Mouse (Mus musculus): Measurements from ENCODE around the gene Ppp3cb.
"Not testable (repeated sequence)": the region's sequence is repeated elsewhere in the genome, so short reads cannot be mapped to it uniquely, and the experiment has no call there.

Gene Ppp3cb

GRCm38 (mm10) chr14:20546415-20546814 lies at the start of gene Ppp3cb:
Gene Ppp3cb, minus strand, starts transcription at chr14:20546573.
- DNase-seq (ENCODE audit: low read depth, low spot score) = peak; percentile 88

GRCm38 (mm10) chr14:20595781-20596180 lies 49.4 kb upstream of the Ppp3cb start:
- no peak for DNase-seq (ENCODE audit: low read depth, low spot score)

GRCm38 (mm10) chr14:20587458-20587857 lies 41.1 kb upstream of the Ppp3cb start:
- DNase-seq (ENCODE audit: low read depth, low spot score) = no peak

GRCm38 (mm10) chr14:20578822-20579407 lies 32.5 kb upstream of the Ppp3cb start:
- DNase-seq (ENCODE audit: low read depth, low spot score) = no peak

GRCm38 (mm10) chr14:20576179-20576578 lies 29.8 kb upstream of the Ppp3cb start:
- DNase-seq (ENCODE audit: low read depth, low spot score) = peak; percentile 39

- not testable (repeated sequence) for DNase-seq (ENCODE audit: low read depth, low spot score)
These were observed 26.8 kb upstream of the Ppp3cb start for GRCm38 (mm10) chr14:20573196-20573595.

GRCm38 (mm10) chr14:20565256-20566021 lies 19.1 kb upstream of the Ppp3cb start:
- no peak for DNase-seq (ENCODE audit: low read depth, low spot score)

- DNase-seq (ENCODE audit: low read depth, low spot score) = no peak
These were observed 18.3 kb upstream of the Ppp3cb start for GRCm38 (mm10) chr14:20564692-20565091.

GRCm38 (mm10) chr14:20561897-20562296 lies 15.5 kb upstream of the Ppp3cb start:
- DNase-seq (ENCODE audit: low read depth, low spot score) = no peak

GRCm38 (mm10) chr14:20550136-20550535 lies 3.8 kb upstream of the Ppp3cb start:
- no peak for DNase-seq (ENCODE audit: low read depth, low spot score)

GRCm38 (mm10) chr14:20545529-20546331 lies 643 bp downstream of the Ppp3cb start:
- peak; percentile 59 for DNase-seq (ENCODE audit: low read depth, low spot score)

- DNase-seq (ENCODE audit: low read depth, low spot score) = no peak
These were observed 1.6 kb downstream of the Ppp3cb start for GRCm38 (mm10) chr14:20544467-20545411.

GRCm38 (mm10) chr14:20529643-20530042 lies 16.7 kb downstream of the Ppp3cb start:
- no peak for DNase-seq (ENCODE audit: low read depth, low spot score)

GRCm38 (mm10) chr14:20520179-20520578 lies 26.2 kb downstream of the Ppp3cb start:
- DNase-seq (ENCODE audit: low read depth, low spot score) = no peak

- DNase-seq (ENCODE audit: low read depth, low spot score) = no peak
These were observed 37.9 kb downstream of the Ppp3cb start for GRCm38 (mm10) chr14:20508424-20508823.

- no peak for DNase-seq (ENCODE audit: low read depth, low spot score)
These were observed 43.4 kb downstream of the Ppp3cb start for GRCm38 (mm10) chr14:20502966-20503365.

- DNase-seq (ENCODE audit: low read depth, low spot score) = no peak
These were observed 46.4 kb downstream of the Ppp3cb start for GRCm38 (mm10) chr14:20499982-20500381.

GRCm38 (mm10) chr14:20496603-20497002 lies 49.8 kb downstream of the Ppp3cb start, which contains the start of gene Mss51:
Gene Mss51, minus strand, starts transcription at chr14:20496901.
- DNase-seq (ENCODE audit: low read depth, low spot score) = no peak

- DNase-seq (ENCODE audit: low read depth, low spot score) = no peak
These were observed 60.3 kb downstream of the Ppp3cb start for GRCm38 (mm10) chr14:20486031-20486430.

- DNase-seq (ENCODE audit: low read depth, low spot score) = no peak
These were observed 64.2 kb downstream of the Ppp3cb start for GRCm38 (mm10) chr14:20482051-20482751.

- DNase-seq (ENCODE audit: low read depth, low spot score) = no peak
These were observed 65.2 kb downstream of the Ppp3cb start for GRCm38 (mm10) chr14:20481211-20481610.
